Mouse (Mus musculus) embryonic facial prominence, embryonic 11.5 days (tissue): ENCODE measurements around the gene Zbtb49. TPM values are rescaled to one million over a fixed set of nuclear protein-coding genes. Genes with fewer than 3 reads are reported as not detected.

Experiments
- ATAC-seq: fragments of 200-750 bp; cut with Nextera tagmentation; replicated peaks from 2 replicates; pipeline ENCODE4 v1.8.0; 2017; ENCODE audit warnings: low read depth; ENCODE audit not compliant: insufficient number of reproducible peaks, low FRiP score, low TSS enrichment
- DNase-seq: peaks from one replicate; pipeline ENCODE4 v3.0.0-alpha.2; 2015; ENCODE audit warnings: low spot score
- H3K27ac ChIP-seq: fragments of 300-500 bp; sonication (generic); replicated peaks from 2 replicates; pipeline ENCODE4 v1.5.1; 2014; ENCODE audit warnings: mild to moderate bottlenecking, low read depth, low read length, control low read depth
- H3K27me3 ChIP-seq: fragments of 300-500 bp; sonication (generic); 2 replicates; pipeline ENCODE4 v1.6.1; 2014; ENCODE audit warnings: mild to moderate bottlenecking, low read length, moderate library complexity, mixed read lengths; ENCODE audit not compliant: control insufficient read depth, insufficient read depth
- H3K36me3 ChIP-seq: fragments of 300-500 bp; sonication (generic); replicated peaks from 2 replicates; pipeline ENCODE4 v1.6.1; 2014; ENCODE audit warnings: low read depth, mild to moderate bottlenecking, low read length, moderate library complexity, mixed read lengths; ENCODE audit not compliant: control insufficient read depth, insufficient read depth
- H3K4me1 ChIP-seq: fragments of 300-500 bp; sonication (generic); 2 replicates; pipeline ENCODE4 v1.6.1; 2014; ENCODE audit warnings: low read length, mixed read lengths; ENCODE audit not compliant: control insufficient read depth, insufficient read depth
- H3K4me2 ChIP-seq: fragments of 300-500 bp; sonication (generic); 2 replicates; pipeline ENCODE4 v1.6.1; 2014; ENCODE audit warnings: low read depth, mild to moderate bottlenecking, control low read depth, low read length, moderate library complexity
- H3K4me3 ChIP-seq: fragments of 300-500 bp; sonication (generic); 2 replicates; pipeline ENCODE4 v1.5.1; 2014; ENCODE audit warnings: low read depth, low read length, control low read depth
- H3K9ac ChIP-seq: fragments of 300-500 bp; sonication (generic); replicated peaks from 2 replicates; pipeline ENCODE4 v1.6.1; 2014; ENCODE audit warnings: mild to moderate bottlenecking, control low read depth, low read length
- H3K9me3 ChIP-seq: fragments of 300-500 bp; sonication (generic); replicated peaks from 2 replicates; pipeline ENCODE4 v1.6.1; 2016; ENCODE audit warnings: mild to moderate bottlenecking, low read length, inconsistent platforms, mixed read lengths; ENCODE audit not compliant: control insufficient read depth
- WGBS: fragments of 180-500 bp; shearing (Covaris S2); extraction: QIAGEN DNeasy Blood & Tissue Kit; methylation state at CpG from one replicate; pipeline ENCODE4 v1.1.7; 2014; 5-methylcytosine and 5-hydroxymethylcytosine counted together
- polyA plus RNA-seq: library from polyadenylated mRNA; unstranded; fragments of >200 nt; fragmentation: Nextera tagmentation; extraction: Ambion mirVana; gene quantifications from 2 replicates; pipeline ENCODE4 v1.2.1, GENCODE M21; 2014

Gene Zbtb49
- polyA plus RNA-seq, 1 experiment from 2014 or later: 12.1 TPM

DNA sequence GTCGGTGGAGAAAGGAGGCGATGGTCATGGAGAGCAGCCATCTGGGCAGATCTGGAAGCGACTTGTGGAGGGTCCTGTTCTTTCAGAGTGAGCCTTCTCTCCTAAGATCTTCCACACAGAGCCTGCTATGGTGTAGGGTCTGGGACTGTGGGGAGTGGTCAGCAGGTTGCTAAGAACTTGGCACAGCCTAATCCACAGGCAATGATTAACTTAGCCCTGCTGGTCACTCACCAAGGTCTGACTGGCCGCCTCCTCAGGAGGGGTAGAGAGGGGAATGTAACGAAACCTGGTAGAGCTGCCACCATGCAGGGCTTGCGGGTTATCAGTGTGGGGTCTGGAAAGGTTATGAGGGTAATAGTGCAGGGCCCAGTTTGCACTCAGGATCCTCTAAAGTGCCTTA is 79.4 kb downstream of the Zbtb49 start:
- WGBS: 90% methylated on average over 6 of the region's 6 CpGs
- no peak overlapping the region for H3K27ac ChIP-seq

More for the DNA sequence above, 79.4 kb downstream of the Zbtb49 start:
- DNase-seq: no peak
- H3K27me3 ChIP-seq: no peaks in the 10 kb centered on the region
- H3K9me3 ChIP-seq: no peaks in the 10 kb centered on the region
- no peak overlapping the region for H3K9ac ChIP-seq
- peaks cover 8% of the 10 kb centered on the region for H3K36me3 ChIP-seq
- no peak for ATAC-seq
- H3K4me1 ChIP-seq: no peaks in the 10 kb centered on the region
- H3K4me3 ChIP-seq: no peak overlapping the region
- H3K4me2 ChIP-seq: no peak overlapping the region

Other genes with a start within 250 kb of the Zbtb49 start
- gene Stx18, start 181.7 kb downstream of the Zbtb49 start, polyA plus RNA-seq: 65.1 and 71.4 TPM in 2 replicates
- 59.6 and 67.5 TPM in 2 replicates for gene Nsg1, start 60.5 kb downstream of the Zbtb49 start, polyA plus RNA-seq
- gene Lyar, start within 50 bp of the Zbtb49 start, polyA plus RNA-seq: 149 and 164 TPM in 2 replicates
- 83.6 and 86.1 TPM in 2 replicates for gene Tmem128, start 39.7 kb upstream of the Zbtb49 start, polyA plus RNA-seq
- 0.13 and 0.21 TPM in 2 replicates for gene Otop1, start 55.5 kb upstream of the Zbtb49 start, polyA plus RNA-seq
- 0.07 and 0.27 TPM in 2 replicates for gene Drd5, start 98.9 kb upstream of the Zbtb49 start, polyA plus RNA-seq